ENCODE assay signal across 1 mouse cellular context in the genomic region with DNA sequence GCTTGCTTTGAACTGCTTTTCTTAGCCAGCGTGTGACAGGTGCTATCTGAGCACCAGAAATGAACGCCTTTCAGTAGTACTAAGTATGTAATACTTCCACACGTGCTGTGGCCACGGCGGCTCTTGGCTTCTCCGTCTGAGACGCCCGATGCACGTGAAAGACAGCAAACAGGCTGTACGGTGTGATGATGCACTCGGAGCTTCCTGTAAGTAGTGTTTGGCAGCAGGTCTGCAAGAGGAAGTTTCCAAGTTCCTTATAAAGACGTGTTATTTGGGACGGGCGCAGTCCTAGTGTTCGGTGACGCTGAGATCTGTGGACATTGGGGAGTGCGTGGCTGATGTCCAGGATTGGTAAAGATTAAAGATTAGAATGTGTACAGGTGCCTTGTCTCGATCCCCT.
A peak's percentile ranks its signal among the peaks of the same experiment; 100 is the strongest.
TF ChIP-seq lines count a peak whose summit lies in the region.

No protein-coding gene starts in this region.

TF ChIP-seq in MEL, 35 proteins besides CTCF, POLR2A, EP300 and RAD21 (continued from another document):
- TF ChIP-seq E2F4 (IDR thresholded peaks at IDR 0.05; ENCODE audit: borderline replicate concordance, low read depth, low read length) (no peak), ZNF384 (IDR thresholded peaks at IDR 0.05; ENCODE audit: low read depth, low read length) (no peak), CHD1 (IDR thresholded peaks at IDR 0.05; ENCODE audit: low read depth, low read length) (no peak), CHD2 (IDR thresholded peaks at IDR 0.05; ENCODE audit: low read length) (no peak), ELF1 (IDR thresholded peaks at IDR 0.05; ENCODE audit: low read depth, low read length) (0 out of 2 replicates have a peak, but pooled peaks have one; percentile 32), MAFK (IDR thresholded peaks at IDR 0.05; ENCODE audit: borderline replicate concordance, low read depth, low read length) (no peak)
TF ChIP-seq in MEL: peak in this region for 8.
